Mouse (Mus musculus) small intestine, adult 2 months (tissue): ENCODE measurements around the gene Olfr1366. TPM values are rescaled to one million over a fixed set of nuclear protein-coding genes. Genes with fewer than 3 reads are reported as not detected.

Experiments
- H3K27ac ChIP-seq: fragments of 200-500 bp; 2 replicates; pipeline ENCODE4 v1.5.1; 2012; ENCODE audit warnings: low read depth, low read length, control low read depth, inconsistent platforms; ENCODE audit not compliant: insufficient read depth
- H3K27me3 ChIP-seq: fragments of 200-500 bp; 2 replicates; pipeline ENCODE4 v1.6.1; 2012; ENCODE audit warnings: mild to moderate bottlenecking, moderate library complexity, low read length, inconsistent platforms; ENCODE audit not compliant: control insufficient read depth, insufficient read depth
- H3K36me3 ChIP-seq: fragments of 200-500 bp; 2 replicates; pipeline ENCODE4 v1.6.1; 2012; ENCODE audit warnings: mild to moderate bottlenecking, low read length, control low read depth, inconsistent platforms; ENCODE audit not compliant: control insufficient read depth, insufficient read depth
- H3K4me1 ChIP-seq: fragments of 200-500 bp; 2 replicates; pipeline ENCODE4 v1.6.1; 2012; ENCODE audit warnings: low read length, inconsistent platforms, mixed read lengths; ENCODE audit not compliant: control insufficient read depth, insufficient read depth, insufficient read length
- H3K4me3 ChIP-seq: fragments of 200-500 bp; 2 replicates; pipeline ENCODE4 v1.5.1; 2012; ENCODE audit warnings: low read depth, mild to moderate bottlenecking, control low read depth, inconsistent platforms, low read length, moderate library complexity
- CTCF ChIP-seq: fragments of 200-500 bp; IDR thresholded peaks from 2 replicates; pipeline ENCODE4 v1.5.1; 2012; ENCODE audit warnings: low read depth, mild to moderate bottlenecking, control low read depth, inconsistent platforms, low read length, moderate library complexity, mixed read lengths; ENCODE audit not compliant: insufficient replicate concordance, insufficient read length; ENCODE audit errors: extremely low read depth
- POLR2A ChIP-seq: fragments of 200-500 bp; IDR thresholded peaks from 2 replicates; pipeline ENCODE4 v1.6.1; 2012; ENCODE audit warnings: low read depth, mild to moderate bottlenecking, control low read depth, inconsistent platforms, low read length, moderate library complexity
- WGBS: fragments of 180-500 bp; shearing (Covaris S2); methylation state at CpG from one replicate; pipeline ENCODE4 v1.1.7; 2018; 5-methylcytosine and 5-hydroxymethylcytosine counted together
- polyA plus RNA-seq: library from polyadenylated mRNA; depleted of rRNA; stranded (reverse); fragments of >200 nt; gene quantifications from 2 replicates; pipeline ENCODE4 v1.2.3, GENCODE M21; 2012; rRNA removed

Gene Olfr1366
- not detected in 2 replicates for polyA plus RNA-seq

GRCm38 (mm10) chr13:21542708-21543107 is at the start of gene Olfr1366:
Olfr1366 (minus strand) TSS chr13:21542808.
- no peak for TF ChIP-seq POLR2A
- no peak for TF ChIP-seq CTCF
- WGBS = 56% methylated on average over 1 of the region's 1 CpGs
- H3K4me3 ChIP-seq = no peak within 1 kb of the TSS

GRCm38 (mm10) chr13:21591618-21592017 is 49.0 kb upstream of the Olfr1366 start:
- Histone ChIP-seq H3K27me3 (no peaks in the 10 kb centered on the region), H3K4me3 (no peak overlapping the region), H3K4me1 (no peaks in the 10 kb centered on the region), H3K36me3 (no peaks in the 10 kb centered on the region), H3K27ac (no peak overlapping the region)
- WGBS = 58% methylated on average over 2 of the region's 2 CpGs
- no peak for TF ChIP-seq POLR2A
- no peak for TF ChIP-seq CTCF

More at GRCm38 (mm10) chr13:21542708-21543107, at the start of gene Olfr1366:
- no peak within 1 kb of the TSS for H3K27ac ChIP-seq
- no peaks in the 10 kb centered on the region for H3K4me1 ChIP-seq
- H3K36me3 ChIP-seq = no peaks in the 10 kb centered on the region
- no peaks in the 10 kb centered on the region; the same call in 1 of the 2 replicates for H3K27me3 ChIP-seq

GRCm38 (mm10) chr13:21581659-21582058 is 39.1 kb upstream of the Olfr1366 start, which contains the start of gene Olfr1364:
Olfr1364 (minus strand) TSS chr13:21581759.
- TF ChIP-seq CTCF (no peak), POLR2A (no peak)
- Histone ChIP-seq H3K4me1 (no peaks in the 10 kb centered on the region), H3K27me3 (no peaks in the 10 kb centered on the region), H3K27ac (no peak within 1 kb of the TSS), H3K4me3 (no peak within 1 kb of the TSS), H3K36me3 (no peaks in the 10 kb centered on the region)
- 83% methylated on average over 2 of the region's 2 CpGs for WGBS

- TF ChIP-seq POLR2A (no peak), CTCF (no peak)
- 54% methylated on average over 1 of the region's 1 CpGs for WGBS
Measured at GRCm38 (mm10) chr13:21559793-21560192, 17.2 kb upstream of the Olfr1366 start, which contains the start of gene Olfr1535. Olfr1535 (minus strand) TSS chr13:21559893.

GRCm38 (mm10) chr13:21550416-21551110 is 8.0 kb upstream of the Olfr1366 start:
- Histone ChIP-seq H3K4me1 (no peaks in the 10 kb centered on the region), H3K4me3 (no peak overlapping the region), H3K36me3 (no peaks in the 10 kb centered on the region), H3K27ac (no peak overlapping the region), H3K27me3 (no peaks in the 10 kb centered on the region)
- 14% methylated on average over 3 of the region's 3 CpGs for WGBS
- TF ChIP-seq POLR2A (no peak), CTCF (no peak)

More at GRCm38 (mm10) chr13:21559793-21560192, 17.2 kb upstream of the Olfr1366 start, which contains the start of gene Olfr1535:
- Histone ChIP-seq H3K4me1 (no peaks in the 10 kb centered on the region), H3K27ac (no peak within 1 kb of the TSS), H3K4me3 (no peak within 1 kb of the TSS), H3K27me3 (no peaks in the 10 kb centered on the region), H3K36me3 (no peaks in the 10 kb centered on the region)

- WGBS = 90% methylated on average over 3 of the region's 3 CpGs
- Histone ChIP-seq H3K36me3 (no peaks in the 10 kb centered on the region), H3K27me3 (no peaks in the 10 kb centered on the region), H3K4me1 (no peaks in the 10 kb centered on the region), H3K27ac (no peak overlapping the region), H3K4me3 (no peak overlapping the region)
- TF ChIP-seq CTCF = no peak
- TF ChIP-seq POLR2A = no peak
Measured at GRCm38 (mm10) chr13:21549487-21549886, 6.9 kb upstream of the Olfr1366 start.

- WGBS = under 1% methylated on average over 39 of the region's 39 CpGs
- Histone ChIP-seq H3K4me1 (no peaks in the 10 kb centered on the region), H3K27me3 (no peaks in the 10 kb centered on the region), H3K36me3 (peaks cover 3% of the 10 kb centered on the region), H3K27ac (no peak within 1 kb of the TSS), H3K4me3 (peak within 1 kb of the TSS; percentile 89)
- no peak for TF ChIP-seq CTCF
- TF ChIP-seq POLR2A = peak; percentile 71
Measured at GRCm38 (mm10) chr13:21530781-21531201, 11.8 kb downstream of the Olfr1366 start, which contains the start of gene Zkscan8. Zkscan8 (minus strand) TSS chr13:21531120.
